Mouse (Mus musculus) adrenal gland (tissue): ENCODE measurements around the gene Faah.

Experiments
- intact Hi-C: fragments of 180-260 bp; cut with DNase I; formaldehyde crosslinking; loops from one replicate; pipeline ENCODE4 v1.15.1; 2025

Gene Faah

DNA sequence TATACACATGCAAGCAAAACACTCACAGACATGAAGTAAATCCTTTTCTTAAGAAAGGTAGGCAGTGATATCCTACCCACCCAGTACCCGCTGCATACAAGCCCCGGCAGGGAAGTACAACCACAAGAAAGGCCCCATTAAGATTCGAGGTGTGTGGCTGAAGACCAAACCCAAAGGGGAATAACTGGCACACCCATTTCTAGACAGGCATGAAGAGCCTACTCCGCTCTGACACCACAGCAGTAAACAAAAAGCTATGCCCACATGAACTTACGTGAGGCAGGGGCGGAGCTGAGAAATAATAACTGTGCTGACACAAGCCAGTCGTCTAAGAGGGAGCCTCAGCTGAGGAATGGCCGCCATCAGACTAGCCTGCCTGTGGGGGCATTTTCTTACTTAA lies 7.5 kb downstream of the Faah start:
- intact Hi-C loops = no loop called here

DNA sequence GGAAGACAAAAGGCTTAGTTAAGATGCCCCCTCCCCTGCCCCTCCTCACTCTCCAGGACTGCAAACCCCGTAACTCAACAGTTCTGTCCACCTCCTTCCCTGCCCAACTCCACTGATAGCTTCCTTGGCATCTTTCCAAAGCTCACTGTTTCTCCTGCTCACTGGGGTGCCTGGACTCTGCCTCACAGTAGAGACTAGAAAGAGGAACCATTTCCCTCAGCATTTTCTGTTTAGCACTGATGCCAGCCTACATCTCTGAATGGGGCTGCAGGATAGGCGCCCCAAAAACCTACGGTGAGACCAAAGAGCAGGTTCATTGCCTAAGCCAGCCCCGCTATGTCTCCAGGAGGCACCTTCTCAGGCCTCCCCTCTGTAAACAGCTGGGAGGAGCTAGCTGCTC lies 16.5 kb downstream of the Faah start:
- intact Hi-C loops = no loop called here

DNA sequence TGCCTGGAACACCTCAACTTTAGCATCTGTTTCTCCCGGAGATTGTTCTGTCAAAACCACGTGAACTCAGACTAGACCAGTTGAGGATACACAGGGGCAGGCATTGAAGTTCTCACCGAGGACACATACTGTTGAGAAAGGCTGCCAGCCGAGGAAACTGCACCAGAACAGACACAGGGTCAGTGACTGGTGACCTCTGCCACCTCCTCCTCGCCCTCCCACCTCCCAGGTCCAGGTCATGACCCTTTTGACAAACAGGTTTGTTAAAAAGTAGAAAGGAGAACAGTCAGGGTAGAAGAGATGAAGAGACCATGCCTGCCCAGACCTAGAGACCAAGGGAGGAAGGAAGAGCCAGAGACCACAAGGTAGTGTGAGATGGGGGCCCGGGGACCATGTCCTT lies 17.1 kb downstream of the Faah start:
- intact Hi-C loops = no loop called here

DNA sequence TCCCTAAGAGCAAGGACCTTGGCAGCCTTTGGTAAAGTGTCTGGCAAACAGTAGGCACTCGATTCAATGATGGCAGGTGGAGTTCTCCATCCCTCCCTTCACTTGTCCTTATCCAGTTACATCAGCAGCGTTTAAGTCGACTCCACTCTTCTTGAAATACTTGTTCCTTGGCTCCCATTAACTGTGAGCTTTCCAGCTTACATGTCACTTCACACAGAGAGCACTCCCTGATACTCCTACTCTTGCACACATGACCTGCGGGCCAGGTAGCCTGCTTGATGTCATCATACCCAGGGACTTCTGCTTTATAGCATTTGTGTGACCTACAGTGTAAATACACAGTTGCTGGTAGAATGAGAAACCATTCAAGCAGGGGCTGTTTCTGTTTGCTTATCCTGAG lies 21.0 kb downstream of the Faah start:
- intact Hi-C loops = no loop called here

DNA sequence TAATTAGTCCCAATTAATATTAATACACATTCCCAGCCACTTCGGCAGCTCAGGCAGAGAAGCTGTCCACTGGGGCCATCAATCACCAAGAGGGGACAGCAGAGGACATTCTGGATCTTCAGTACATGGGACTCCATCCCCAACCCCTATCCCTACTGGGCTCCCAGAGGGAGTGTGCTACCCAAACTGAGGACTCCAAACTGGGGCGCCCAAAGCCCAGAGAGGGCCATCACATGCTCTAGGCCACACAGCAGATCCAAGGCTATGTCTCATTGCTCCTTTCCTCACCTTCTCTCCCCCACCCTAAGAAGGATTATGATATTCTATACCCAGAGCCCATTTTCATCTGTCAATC lies 22.4 kb downstream of the Faah start:
- intact Hi-C loops = no loop called here

DNA sequence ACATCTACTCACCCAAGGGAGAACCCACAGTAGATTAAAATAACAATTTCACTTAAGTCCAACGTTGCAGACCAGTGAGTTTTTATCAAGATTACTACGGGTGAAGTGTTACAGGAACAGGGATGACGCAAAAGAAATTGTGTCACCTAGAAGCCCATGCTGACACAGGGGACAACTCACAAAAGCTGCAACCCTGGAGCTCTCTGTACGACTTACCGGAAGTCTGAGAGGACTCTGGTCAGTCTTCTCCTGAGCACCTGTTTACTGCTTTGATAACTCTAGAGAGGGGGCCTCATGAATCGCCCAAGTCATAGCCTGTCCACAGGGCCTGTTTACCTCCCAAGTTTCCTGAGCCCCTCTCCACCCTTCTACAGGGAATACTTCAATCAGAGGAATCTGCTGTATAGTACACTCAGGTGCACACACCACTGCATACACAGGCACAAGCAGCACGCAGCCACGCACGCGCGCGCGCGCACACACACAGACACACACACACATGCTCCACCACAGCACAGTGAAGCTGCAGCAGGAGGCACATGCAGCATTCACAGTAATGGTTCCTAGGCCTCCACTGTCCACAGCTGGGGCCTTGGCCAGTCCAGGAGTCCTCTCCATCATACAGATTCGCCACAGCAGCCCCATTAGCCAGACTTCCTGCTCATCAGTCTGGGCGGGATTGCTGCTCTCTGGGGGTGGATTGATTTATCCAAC lies 22.9 kb downstream of the Faah start:
- intact Hi-C loops = no loop called here

DNA sequence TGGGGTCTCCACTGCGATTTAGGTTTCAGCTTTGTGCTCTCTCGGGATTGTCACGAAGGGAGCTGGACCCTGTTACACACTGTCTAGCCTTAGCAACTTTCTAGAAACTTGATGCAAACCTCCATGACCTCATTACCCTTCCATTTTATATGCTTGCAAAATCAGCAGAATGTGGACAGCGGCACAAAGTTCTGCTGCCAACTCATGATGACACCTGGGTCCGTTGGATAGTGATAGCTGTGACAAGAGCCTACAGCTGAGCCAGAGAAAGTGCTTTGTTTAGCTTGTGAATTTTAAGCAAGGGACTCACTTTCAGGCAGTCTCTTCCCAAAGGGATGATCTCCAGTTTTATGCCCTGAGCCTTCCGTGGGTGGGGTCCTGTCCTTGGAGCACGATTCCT lies 28.3 kb downstream of the Faah start:
- intact Hi-C loops = no loop called here

DNA sequence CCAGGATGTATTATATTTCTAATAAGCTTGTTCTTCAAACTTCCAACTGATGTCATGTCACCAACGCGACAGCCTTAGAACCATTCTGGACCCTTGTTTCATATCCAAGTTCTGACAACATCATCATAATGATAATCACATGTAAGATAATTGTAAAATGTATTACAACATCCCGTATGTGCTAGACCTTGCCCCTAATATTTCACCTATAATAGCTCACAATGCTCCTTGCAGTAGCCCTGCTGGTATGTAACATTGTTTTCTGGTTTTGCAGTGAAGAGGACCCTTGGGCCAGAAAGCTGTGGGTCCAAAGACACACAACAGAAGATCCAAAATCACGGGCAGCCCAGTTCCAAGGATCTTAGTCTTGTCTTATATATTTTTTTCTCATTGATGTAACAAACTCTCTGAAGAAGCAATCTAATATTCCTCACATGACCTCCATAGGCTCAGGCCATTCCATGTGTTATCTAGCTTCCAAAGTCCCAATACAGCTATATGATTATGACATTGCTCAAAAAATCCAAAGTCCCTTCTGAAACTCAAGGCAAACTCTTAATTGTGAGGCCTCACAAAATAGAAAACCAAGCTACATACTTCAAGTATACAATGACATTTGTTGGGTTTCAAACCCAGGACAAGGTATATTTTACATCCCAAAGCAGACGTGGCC lies 29.7 kb downstream of the Faah start:
- intact Hi-C loops = no loop called here

DNA sequence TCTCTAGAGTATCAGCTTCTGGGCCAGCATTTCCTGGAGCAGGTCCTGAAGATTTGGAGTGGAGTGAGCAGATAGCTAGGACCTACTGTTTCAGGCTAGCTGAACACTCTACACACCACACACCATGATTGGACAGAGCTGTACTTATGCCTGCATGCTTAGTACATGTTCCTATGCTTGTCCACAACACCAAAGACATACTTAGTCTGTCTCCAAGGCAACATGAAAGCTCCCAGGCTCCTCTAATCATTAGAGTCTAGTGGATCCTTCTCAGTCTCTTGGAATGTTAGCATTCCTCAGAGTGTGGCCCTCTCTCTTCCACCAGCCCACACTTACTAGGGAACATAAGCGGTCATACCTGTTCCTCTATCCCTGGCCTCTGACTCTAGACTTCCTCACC lies 30.3 kb downstream of the Faah start:
- intact Hi-C loops = no loop called here

DNA sequence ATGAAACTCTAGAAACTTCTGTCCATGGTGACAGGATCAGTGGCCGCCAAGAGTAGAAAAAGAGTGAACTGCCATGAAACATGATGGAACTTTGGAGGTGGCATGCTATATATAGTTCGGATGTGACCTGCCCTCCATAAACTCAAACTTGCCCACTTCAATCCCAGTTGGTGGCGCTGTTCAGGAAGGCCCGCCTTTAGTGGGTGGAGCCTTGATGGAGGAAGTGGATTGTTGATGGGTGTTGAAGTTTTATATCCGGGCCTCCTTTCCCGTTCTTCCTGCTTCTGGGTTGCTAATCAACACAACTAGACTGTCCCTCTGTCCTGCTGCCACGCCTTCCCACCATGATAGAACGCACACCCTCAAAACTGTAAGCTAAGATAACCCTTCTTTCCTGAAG lies 32.8 kb downstream of the Faah start:
- intact Hi-C loops = loop anchor here (5.0 kb wide), 1 partner anchor 253 kb away; no protein-coding TSS in a partner anchor

DNA sequence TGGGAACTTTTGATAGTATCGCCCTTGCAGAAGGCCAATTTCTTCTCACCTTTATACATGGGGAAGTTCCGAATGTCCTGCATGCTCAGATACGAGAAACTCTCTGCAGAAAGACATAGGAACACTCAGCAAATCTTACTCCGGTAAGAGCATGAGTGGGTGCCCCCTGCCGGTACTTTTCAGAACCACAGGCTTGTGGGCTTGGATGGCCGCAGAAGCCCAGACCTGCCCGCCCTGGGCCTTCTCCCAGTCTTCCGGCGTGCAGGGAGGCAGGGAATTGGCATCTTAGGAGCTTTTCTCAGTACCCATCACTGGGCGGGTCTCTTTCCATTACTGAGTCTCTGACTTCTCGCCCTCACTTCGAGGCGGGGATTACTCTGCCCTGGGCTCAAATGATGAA lies 33.6 kb downstream of the Faah start:
- intact Hi-C loops = loop anchor here (5.0 kb wide), 1 partner anchor 252 kb away; no protein-coding TSS in a partner anchor

DNA sequence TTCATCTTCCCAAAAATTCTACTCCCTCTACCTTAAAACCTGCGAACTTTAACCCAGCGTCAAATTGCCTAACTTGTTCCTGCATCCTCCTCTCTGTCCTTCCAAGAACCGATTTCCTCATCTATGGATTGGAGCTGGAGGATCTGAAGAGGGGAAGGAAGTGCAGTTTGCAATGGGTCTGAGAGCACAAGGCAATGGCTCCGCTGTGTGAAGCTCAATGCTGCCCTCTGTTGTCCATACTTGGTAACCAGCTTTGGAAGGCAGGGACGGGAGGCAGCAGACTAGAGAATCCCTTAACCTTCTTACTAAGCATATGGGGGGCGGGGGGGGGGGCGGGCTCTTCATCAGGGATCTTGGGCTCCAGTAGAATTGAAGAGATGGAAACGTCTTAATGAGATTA lies 37.0 kb downstream of the Faah start:
- intact Hi-C loops = loop anchor here (2.0 to 5.0 kb wide), 2 partner anchors 78 to 248 kb away; no protein-coding TSS in a partner anchor

DNA sequence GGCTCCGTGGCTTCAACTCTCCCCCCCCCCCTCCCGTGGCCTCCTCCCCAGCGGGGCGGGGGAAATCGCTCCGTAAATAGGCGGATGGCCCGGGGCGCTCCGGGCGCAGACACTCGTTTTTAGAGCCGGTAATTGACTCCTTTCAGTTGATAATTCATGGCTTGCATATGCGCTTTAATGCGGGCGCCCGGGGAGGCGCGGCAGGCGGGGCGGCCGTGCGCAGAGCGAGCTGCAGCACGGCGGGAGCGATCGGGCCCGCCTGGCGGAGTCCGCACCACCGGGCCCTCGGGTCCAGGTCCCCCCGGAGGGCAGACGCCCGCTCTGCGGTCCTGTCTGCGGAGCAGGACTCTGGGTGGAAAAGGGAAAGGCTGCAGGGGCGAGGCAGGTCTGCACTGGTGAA lies 38.3 kb downstream of the Faah start:
- intact Hi-C loops = no loop called here

DNA sequence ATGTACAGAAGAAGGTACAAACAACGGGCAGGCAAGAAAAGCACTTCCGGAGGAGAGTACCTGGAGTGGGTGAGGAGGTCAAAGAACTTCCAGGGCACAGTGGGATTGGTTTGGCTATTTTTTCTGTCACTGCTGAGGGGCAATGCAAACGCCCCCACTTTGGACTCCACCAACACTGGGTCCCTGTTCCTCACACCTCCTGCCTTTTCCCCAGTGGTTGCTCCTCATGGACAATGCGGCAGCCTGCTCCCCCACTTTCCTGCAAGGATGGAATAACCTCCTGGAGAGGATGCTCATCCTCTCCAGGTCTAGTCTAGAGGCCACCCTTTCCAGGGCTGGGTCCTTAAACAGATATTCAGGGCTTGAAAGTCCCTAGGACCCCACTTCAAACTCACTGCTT lies 38.8 kb downstream of the Faah start:
- intact Hi-C loops = no loop called here

DNA sequence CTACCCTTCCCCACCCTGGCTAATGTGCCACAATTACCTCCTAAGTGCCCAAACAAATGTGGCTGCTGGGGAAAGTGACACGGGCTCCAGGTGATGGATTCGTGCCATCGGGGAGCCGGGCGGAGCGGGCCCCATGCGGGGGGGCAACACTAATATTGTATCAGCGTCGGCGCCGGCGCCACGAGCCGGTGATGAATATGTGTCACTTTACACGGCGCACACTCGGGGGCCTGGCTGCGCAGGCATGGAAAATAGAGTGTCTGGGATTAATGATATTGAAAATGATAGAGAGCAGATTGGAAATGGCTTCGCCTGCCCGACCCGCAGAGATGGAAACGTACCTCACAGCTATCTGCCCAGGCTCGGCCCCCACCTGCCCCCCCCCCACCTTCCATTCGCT lies 45.2 kb downstream of the Faah start:
- intact Hi-C loops = no loop called here

DNA sequence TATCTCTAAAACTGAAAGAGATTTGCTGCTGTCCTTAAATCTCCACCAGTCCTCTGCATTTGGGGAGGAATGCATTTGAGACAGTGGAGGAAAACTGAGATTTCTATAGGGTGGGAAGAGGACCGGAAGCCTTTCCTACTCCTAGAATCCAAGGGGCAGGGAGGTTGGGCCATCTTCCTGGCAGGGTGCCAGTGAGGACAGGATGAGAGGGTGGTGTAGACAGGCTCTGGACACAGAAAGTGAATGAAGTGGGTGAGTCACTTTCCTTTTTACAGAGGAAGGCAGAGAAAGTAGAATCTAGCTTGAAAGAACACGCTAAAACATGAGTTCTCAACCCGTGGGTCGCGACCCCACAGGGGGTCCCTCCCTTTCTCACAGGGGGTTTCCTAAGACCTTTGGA lies 53.3 kb downstream of the Faah start:
- intact Hi-C loops = no loop called here

DNA sequence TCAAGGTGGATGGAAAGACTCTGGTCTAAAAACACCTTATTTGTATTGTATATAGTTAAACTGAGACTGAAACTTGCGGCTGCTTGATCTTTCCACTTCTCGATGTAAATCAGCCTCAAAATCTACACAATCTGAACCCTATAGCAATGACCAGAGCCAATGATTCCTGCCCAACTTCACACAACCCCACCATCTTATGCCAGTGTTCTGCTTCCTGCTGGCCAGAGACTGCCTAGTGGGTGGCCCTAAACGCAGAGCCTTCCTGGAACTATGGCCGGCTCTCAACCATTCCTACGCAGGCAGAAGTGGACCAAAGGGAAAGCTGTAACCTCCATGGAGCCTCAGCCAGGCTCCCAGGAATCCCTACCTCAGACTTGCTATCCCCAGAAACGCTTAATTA lies 54.0 kb downstream of the Faah start:
- intact Hi-C loops = no loop called here

DNA sequence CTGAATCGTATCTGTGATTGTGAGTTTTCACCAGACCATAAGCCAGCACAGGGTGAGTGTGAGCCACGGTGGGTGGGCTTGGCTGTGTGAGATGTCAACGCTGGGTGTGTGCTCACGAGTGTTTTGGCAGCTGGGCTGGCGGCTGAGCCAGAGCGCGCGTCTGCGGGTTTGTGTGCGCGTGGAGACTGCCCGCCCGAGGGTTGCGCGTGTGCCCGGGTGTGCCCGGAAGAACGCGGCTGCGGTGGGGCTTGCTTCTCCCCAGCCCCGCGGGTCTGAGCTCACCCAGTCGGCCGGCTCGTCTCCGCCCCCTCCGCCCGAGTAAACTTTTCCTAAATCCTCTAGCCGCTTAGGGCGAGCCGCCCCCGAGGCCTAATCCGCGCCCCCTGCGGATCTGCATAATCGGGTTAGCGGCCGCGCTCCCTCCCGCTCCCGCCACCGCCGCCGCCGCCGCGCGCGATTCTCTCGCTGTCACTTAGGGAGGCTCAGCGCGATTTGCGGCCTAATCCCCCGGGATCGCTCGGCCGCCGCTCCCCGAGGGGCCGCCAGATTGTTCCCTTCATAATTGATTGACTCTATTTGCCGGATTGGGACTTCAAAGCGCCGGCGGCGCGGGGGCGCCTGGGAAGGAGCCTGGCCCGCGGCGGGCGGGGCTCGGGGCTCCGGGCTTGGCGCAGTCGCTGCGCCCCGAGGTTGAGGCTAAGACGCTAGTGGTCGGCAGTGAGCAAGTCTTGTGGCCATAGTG lies 54.9 kb downstream of the Faah start:
- intact Hi-C loops = no loop called here

DNA sequence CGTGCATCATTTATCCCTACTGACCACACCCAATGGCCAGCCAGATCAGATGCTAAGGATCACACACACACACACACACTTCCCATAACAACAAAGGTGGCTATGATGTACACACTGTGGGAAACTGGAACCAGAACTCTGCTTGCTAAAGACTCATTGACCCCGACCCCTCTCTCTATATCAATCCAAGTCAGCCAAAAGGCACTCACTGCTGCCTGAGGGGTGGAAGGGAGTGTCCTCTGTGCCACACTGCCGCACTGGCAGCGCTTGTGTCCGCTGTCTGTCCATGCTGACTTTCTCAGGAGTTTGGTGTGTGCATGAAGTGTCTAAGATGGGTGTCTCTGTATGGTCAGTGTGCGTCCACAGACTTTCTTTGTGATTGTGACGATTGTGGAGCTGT lies 55.7 kb downstream of the Faah start:
- intact Hi-C loops = no loop called here

DNA sequence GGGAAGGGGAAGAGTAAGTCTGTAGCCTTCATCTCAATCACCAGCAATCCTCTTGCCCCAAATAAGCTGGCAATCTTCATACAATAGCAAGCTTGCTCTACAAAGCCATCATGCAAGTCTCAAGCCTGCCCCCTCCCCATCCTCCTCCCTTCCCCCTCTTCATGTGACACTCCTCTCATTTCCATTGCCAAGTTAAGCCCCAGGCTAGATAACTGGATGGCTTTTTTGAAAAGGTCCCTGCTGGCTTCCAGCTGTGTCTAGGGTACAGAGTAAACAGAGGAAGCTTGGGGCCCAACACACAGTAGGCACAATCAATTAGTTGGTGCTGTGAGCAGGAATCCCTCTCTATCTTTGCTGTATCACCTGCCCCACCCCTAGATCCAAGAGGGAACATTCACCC lies 58.2 kb downstream of the Faah start:
- intact Hi-C loops = no loop called here

DNA sequence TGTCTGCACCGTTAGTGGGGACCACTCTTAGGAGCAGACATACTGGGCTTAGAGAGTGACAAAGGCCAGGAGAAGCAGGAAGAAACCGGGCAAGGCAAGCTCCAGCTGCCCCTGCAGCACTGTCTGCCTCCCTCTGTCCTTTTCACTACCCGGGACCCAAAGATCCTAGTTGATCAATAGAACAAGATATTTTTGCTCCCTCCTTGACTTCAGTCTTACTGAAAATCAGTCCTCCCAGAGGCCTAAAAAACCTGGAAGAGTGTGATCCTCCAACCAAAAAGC lies 62.3 kb downstream of the Faah start:
- intact Hi-C loops = no loop called here

DNA sequence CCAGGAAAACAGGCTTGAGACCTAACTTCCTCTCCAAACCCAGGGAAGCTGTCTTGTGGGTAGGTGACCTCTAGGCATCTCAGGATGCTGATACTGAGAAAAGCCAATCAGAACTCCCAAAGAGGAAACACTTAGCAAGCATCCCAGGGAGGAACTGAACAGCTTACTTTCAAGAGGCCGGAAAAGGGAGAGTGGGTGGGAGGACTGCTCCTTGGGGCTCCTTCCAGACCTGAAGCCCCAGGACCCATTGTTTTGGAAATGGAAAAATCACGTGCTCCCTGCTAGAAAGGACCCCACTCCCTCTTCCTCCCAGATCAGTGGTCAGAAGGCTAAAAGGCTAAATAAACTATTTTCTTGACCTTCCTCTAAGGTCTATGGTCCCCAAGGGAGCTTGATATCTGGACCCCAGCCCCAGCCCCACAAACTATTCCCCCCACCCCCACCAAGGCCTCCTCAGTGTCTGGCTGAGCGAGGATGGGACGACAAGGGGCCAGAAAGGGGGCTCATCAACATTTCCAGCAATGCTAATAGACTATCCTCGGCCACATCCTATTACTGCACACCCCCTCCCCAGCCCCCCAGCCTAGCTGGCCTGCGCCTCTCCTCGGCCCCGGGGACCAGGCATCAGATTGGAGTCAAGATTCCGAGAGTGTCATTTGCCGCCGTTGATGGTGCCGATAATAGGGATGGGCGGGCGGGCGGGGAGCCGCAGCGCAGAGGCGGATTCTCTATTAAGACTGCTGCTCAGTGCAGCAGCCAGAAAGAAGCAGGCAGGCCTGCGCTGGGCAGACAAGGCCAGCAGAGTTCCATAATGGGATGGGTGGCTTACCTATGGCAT lies 62.9 kb downstream of the Faah start:
- intact Hi-C loops = no loop called here
